Mouse (Mus musculus) heart, embryonic 14.5 days (tissue): ENCODE measurements around the gene Actg2. TPM values are rescaled to one million over a fixed set of nuclear protein-coding genes. Genes with fewer than 3 reads are reported as not detected.

Source experiments
- ATAC-seq: fragments of 200-750 bp; cut with Nextera tagmentation; 2 replicates; pipeline ENCODE4 v1.8.0; 2017; ENCODE audit warnings: low read depth, moderate TSS enrichment; ENCODE audit not compliant: insufficient number of reproducible peaks, insufficient read depth, low FRiP score
- H3K27ac ChIP-seq, 2 experiments: fragments of 200-500 bp in 1 of 2; fragments of 300-500 bp in 1 of 2; sonication (generic) in 1 of 2; replicated peaks in 1 of 2; 2 replicates each; pipeline ENCODE4 v1.5.1; 2012 to 2014; ENCODE audit warnings: low read depth in 2 of 2, low read length in 2 of 2, control low read depth in 1 of 2, mild to moderate bottlenecking in 1 of 2, mixed read lengths in 1 of 2; ENCODE audit not compliant: control insufficient read depth in 1 of 2, insufficient read depth in 1 of 2
- H3K27me3 ChIP-seq: fragments of 300-500 bp; sonication (generic); 2 replicates; pipeline ENCODE4 v1.6.1; 2014; ENCODE audit warnings: mild to moderate bottlenecking, low read length, control low read depth; ENCODE audit not compliant: control insufficient read depth, insufficient read depth
- H3K36me3 ChIP-seq: fragments of 300-500 bp; sonication (generic); 2 replicates; pipeline ENCODE4 v1.6.1; 2014; ENCODE audit warnings: mild to moderate bottlenecking, control low read depth, low read length, mixed read lengths; ENCODE audit not compliant: control insufficient read depth, insufficient read depth
- H3K4me1 ChIP-seq, 2 experiments: fragments of 200-500 bp in 1 of 2; fragments of 300-500 bp in 1 of 2; sonication (generic) in 1 of 2; 2 replicates each; pipeline ENCODE4 v1.6.1; 2012 to 2014; ENCODE audit warnings: low read length in 2 of 2, control low read depth in 1 of 2, mixed read lengths in 1 of 2; ENCODE audit not compliant: control insufficient read depth in 2 of 2, insufficient read depth in 2 of 2
- H3K4me2 ChIP-seq: fragments of 300-500 bp; sonication (generic); 2 replicates; pipeline ENCODE4 v1.6.1; 2014; ENCODE audit warnings: mild to moderate bottlenecking, low read length
- H3K4me3 ChIP-seq, 2 experiments: fragments of 200-500 bp in 1 of 2; fragments of 300-500 bp in 1 of 2; sonication (generic) in 1 of 2; 2 replicates each; pipeline ENCODE4 v1.5.1; 2012 to 2014; ENCODE audit warnings: low read length in 2 of 2, mild to moderate bottlenecking in 2 of 2, control low read depth in 1 of 2, low read depth in 1 of 2, moderate library complexity in 1 of 2; ENCODE audit not compliant: control insufficient read depth in 1 of 2, insufficient read depth in 1 of 2
- H3K9ac ChIP-seq: fragments of 300-500 bp; sonication (generic); 2 replicates; pipeline ENCODE4 v1.6.1; 2014; ENCODE audit warnings: mild to moderate bottlenecking, low read length
- H3K9me3 ChIP-seq: fragments of 300-500 bp; sonication (generic); 2 replicates; pipeline ENCODE4 v1.6.1; 2016; ENCODE audit warnings: low read length, control low read depth; ENCODE audit not compliant: control insufficient read depth
- WGBS: fragments of 180-500 bp; shearing (Covaris S2); extraction: QIAGEN DNeasy Blood & Tissue Kit; methylation state at CpG from one replicate; pipeline ENCODE4 v1.1.7; 2014; 5-methylcytosine and 5-hydroxymethylcytosine counted together
- polyA plus RNA-seq: library from polyadenylated mRNA; unstranded; fragments of >200 nt; fragmentation: Nextera tagmentation; extraction: Ambion mirVana; gene quantifications from 2 replicates; pipeline ENCODE4 v1.2.1, GENCODE M21; 2014

The Actg2 gene
- polyA plus RNA-seq, 1 experiment from 2014 or later = 12.2 TPM

DNA sequence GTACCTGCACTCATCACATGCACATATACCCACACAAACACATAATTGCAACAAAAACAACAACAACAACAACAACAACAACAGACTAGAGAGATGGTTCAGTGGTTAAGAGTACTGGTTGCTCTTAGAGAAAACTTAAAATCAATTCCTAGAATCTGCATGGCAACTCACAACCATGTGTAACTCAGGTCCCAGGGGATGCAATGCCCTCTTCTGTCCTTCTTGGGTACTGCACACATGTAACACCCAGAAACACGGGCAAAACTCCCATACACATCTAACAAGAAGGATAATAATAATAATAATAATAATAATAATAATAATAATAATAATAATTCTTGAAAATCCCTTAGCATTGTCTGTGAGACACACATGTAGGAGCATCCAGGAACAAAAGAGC, 23.6 kb downstream of the Actg2 start:
- Histone ChIP-seq H3K4me2 (no peak overlapping the region), H3K9ac (no peak overlapping the region), H3K36me3 (no peaks in the 10 kb centered on the region), H3K4me1 (peaks cover 0 to 5% of the 10 kb centered on the region in 2 experiments; a peak in 2 of 4 replicates), H3K4me3 (no peak overlapping the region), H3K9me3 (no peaks in the 10 kb centered on the region), H3K27ac (no peak overlapping the region), H3K27me3 (no peaks in the 10 kb centered on the region)
- WGBS = 36% methylated on average over 1 of the region's 1 CpGs
- ATAC-seq = no peak

DNA sequence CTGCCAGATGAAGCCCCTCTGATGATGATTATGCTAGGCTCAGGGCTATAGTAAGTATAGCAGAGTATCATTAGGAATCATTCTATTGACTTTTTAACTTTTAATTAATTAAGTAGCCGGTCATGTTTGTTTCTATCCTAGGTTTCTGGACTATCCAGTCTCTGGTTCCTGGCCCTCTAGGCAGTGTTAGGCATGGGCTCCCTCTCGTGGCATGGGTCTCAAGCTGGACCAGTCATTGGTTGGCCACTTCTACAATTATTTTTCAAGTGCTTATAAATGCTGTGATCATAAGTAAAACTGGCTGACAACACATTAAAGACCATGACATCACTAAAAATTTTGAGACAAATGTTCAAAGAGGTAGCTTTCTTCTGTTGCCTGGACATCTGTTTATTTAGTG, 25.9 kb downstream of the Actg2 start:
- Histone ChIP-seq H3K36me3 (no peaks in the 10 kb centered on the region), H3K27me3 (no peaks in the 10 kb centered on the region), H3K9me3 (no peaks in the 10 kb centered on the region), H3K9ac (no peak overlapping the region), H3K27ac (no peak overlapping the region; a peak in 1 of 4 replicates), H3K4me3 (no peak overlapping the region), H3K4me1 (peaks cover 0 to 15% of the 10 kb centered on the region in 2 experiments; a peak in 2 of 4 replicates), H3K4me2 (no peak overlapping the region)
- ATAC-seq = no peak
- 49% methylated on average over 2 of the region's 2 CpGs for WGBS

DNA sequence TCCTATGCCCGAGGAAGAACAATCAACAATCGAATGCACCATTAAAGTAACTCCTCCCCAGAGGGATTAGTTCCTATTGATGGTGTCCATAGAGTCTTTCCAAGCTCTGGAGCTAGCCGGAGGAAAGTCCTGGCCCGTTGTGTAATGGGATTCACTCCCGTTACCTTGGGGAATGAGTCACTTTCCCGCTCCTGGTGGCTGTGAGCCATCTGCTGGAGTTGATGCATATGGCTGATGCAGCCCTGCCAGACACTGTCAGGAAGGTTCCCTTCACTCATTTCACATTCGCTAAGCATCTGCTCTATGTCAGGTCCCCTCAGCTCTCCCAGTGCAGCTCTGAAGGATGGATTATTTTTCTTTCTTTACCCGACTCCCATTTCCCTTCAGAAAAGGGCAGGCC, 26.6 kb downstream of the Actg2 start:
- 41% methylated on average over 8 of the region's 8 CpGs for WGBS
- Histone ChIP-seq H3K36me3 (no peaks in the 10 kb centered on the region), H3K27me3 (no peaks in the 10 kb centered on the region), H3K4me3 (no peak overlapping the region), H3K9me3 (no peaks in the 10 kb centered on the region), H3K9ac (no peak overlapping the region), H3K4me1 (peaks cover 0 to 15% of the 10 kb centered on the region in 2 experiments; a peak in 2 of 4 replicates), H3K27ac (no peak overlapping the region), H3K4me2 (no peak overlapping the region)
- ATAC-seq = no peak

DNA sequence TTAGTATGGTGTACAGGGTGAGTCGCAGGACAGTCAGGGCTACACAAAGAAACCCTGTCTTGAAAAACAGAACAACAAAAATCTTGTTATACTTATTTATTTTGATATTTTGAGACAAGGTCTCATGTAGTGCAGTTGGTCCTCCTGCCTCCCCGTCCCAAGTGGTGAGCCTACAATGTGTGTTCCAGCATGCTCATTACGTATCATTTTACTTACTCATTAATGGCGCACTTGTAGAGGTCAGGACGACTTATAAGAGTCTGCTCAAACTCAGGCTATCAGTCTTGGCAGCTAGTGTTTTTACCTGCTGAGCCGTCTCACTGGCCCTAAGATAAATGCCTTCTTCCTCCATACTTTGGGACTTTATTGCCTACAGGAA, 28.9 kb downstream of the Actg2 start:
- H3K27me3 ChIP-seq = no peaks in the 10 kb centered on the region
- H3K9ac ChIP-seq = peak overlapping the region; percentile 71
- no peaks in the 10 kb centered on the region for H3K9me3 ChIP-seq
- WGBS = 22% methylated on average over 6 of the region's 6 CpGs
- peak overlapping the region; percentile 64 to 98; a peak in 3 of 4 replicates for H3K27ac ChIP-seq
- peak overlapping the region; percentile 76 for H3K4me2 ChIP-seq
- H3K36me3 ChIP-seq = 0 out of 2 replicates have a peak, but pooled peaks cover 2% of the 10 kb centered on the region
- peaks cover 2 to 18% of the 10 kb centered on the region in 2 experiments; a peak in 2 of 4 replicates for H3K4me1 ChIP-seq
- no peak for ATAC-seq
- H3K4me3 ChIP-seq = peak overlapping the region; percentile 72 to 99; a peak in 3 of 4 replicates

DNA sequence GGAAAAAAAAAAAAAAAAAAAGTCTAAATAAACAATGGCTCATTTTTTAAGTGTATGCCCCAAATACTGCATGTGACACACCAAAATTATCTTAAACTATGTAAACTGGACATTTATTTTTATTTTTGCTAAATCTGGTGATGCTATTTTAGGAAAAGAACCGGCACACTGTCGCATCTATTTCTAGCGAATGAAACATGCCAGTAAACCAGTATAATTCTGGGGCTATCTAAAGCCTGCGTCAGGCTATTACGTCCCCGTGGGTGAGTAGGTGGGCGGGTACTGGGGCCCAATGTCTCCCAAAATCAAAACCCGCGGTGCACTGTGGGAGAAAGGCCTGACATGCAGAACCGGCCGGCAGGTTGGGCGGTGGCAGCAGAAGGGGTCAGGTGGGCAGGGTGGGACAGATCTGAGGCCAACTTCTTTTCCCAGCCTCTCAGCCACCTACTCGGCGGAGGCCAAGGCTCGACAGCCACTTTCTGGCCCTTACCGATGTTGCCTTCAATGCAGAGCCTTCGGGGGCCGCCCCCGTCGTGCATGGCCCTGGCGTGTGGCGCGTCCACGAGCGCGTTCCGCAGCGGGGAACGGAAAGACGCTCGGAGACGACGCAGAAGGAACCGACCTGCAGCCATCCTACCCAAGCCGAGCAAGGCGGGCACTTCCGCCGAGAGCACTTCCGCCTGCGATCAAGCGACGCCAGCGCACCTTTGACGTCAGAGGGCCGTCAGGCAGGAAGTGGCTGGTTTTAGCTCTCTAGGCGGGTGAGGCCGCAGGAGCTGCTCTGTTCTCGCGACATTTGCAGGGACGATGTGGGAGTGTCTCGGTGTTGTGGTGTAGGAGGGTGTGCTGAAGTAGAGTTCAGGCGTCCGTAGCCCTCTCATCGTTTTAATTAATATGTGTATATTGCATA, 29.6 kb downstream of the Actg2 start, which contains the start of gene Dguok:
Dguok (minus strand) TSS at position 712 of the 910 bp plus-strand sequence.
- Histone ChIP-seq H3K9me3 (no peaks in the 10 kb centered on the region), H3K27ac (peak within 1 kb of the TSS; percentile 98 to 99), H3K4me3 (peak within 1 kb of the TSS; percentile 72 to 99), H3K27me3 (no peaks in the 10 kb centered on the region), H3K4me2 (peak within 1 kb of the TSS; percentile 76), H3K36me3 (0 out of 2 replicates have a peak, but pooled peaks cover 2% of the 10 kb centered on the region), H3K4me1 (peaks cover 2 to 18% of the 10 kb centered on the region in 2 experiments; a peak in 2 of 4 replicates), H3K9ac (peak within 1 kb of the TSS; percentile 91)
- under 1% methylated on average over 54 of the region's 54 CpGs for WGBS
- peak; percentile 96 for ATAC-seq

DNA sequence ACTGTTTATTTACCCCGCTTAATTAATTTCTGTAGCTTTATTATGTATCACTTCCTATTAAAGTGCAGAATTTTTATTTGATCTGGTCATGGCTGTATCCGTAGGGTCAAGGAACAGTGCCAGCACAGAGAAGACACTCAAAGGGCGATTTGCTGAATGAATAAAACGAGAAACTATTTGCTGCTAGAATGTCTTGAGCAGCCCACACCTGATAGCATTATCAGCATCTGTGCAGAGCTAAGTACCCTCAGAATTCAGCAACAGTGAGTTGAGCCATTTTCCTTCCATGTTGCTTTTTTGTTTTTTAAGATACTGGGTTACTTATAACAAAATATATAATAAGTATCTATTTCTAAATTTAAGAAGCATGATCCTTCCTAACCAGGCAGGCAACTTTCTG, 30.5 kb downstream of the Actg2 start:
- no peaks in the 10 kb centered on the region for H3K27me3 ChIP-seq
- no peaks in the 10 kb centered on the region for H3K9me3 ChIP-seq
- H3K4me3 ChIP-seq = peak overlapping the region in 1 of 2 experiments; percentile 72; a peak in 1 of 4 replicates
- peaks cover 2 to 18% of the 10 kb centered on the region in 2 experiments; a peak in 2 of 4 replicates for H3K4me1 ChIP-seq
- no peak for ATAC-seq
- H3K36me3 ChIP-seq = 0 out of 2 replicates have a peak, but pooled peaks cover 2% of the 10 kb centered on the region
- peak overlapping the region; percentile 91; the same call in 1 of the 2 replicates for H3K9ac ChIP-seq
- peak overlapping the region; percentile 76 for H3K4me2 ChIP-seq
- H3K27ac ChIP-seq = no peak overlapping the region; a peak in 1 of 4 replicates
- WGBS = 78% methylated on average over 4 of the region's 4 CpGs

DNA sequence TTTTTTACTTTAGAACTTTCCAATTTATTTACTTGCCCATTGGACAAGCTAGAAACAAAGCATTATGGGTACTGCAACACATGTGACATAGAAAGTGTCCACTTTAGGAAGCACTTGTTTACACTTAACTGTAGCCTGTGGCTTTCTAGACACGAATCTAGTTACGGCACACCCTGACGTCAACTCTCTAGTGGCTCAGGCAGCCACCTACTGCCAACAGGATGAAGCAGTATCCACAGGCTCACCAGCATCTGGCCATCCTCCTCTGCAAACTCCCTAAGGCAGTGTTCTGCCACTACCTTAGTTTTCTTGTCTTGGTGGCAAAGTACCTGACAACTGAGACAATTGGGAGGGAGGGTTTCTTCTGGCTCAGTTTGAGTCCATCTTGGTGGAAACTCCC, 32.7 kb downstream of the Actg2 start:
- no peak overlapping the region for H3K27ac ChIP-seq
- no peak overlapping the region for H3K4me3 ChIP-seq
- peaks cover 13% of the 10 kb centered on the region; the same call in 1 of the 2 replicates for H3K36me3 ChIP-seq
- no peaks in the 10 kb centered on the region for H3K9me3 ChIP-seq
- H3K9ac ChIP-seq = no peak overlapping the region
- no peak overlapping the region for H3K4me2 ChIP-seq
- WGBS = 76% methylated on average over 3 of the region's 3 CpGs
- no peaks in the 10 kb centered on the region for H3K27me3 ChIP-seq
- H3K4me1 ChIP-seq = peaks cover 2 to 18% of the 10 kb centered on the region in 2 experiments; a peak in 2 of 4 replicates
- no peak for ATAC-seq
